Mouse (Mus musculus) WW6 (cell line): ENCODE results near the gene Fhod1.
"Not testable (repeated sequence)": the region's sequence is repeated elsewhere in the genome, so short reads cannot be mapped to it uniquely, and the experiment has no call there.

Experiments used
- DNase-seq: peaks from one replicate; pipeline ENCODE4 v3.0.0-alpha.2; 2013; ENCODE audit warnings: low read depth, low spot score

Gene Fhod1

GRCm38 (mm10) chr8:105295895-105296573, 51.7 kb downstream of the Fhod1 start, which contains the start of gene Exoc3l:
TSS of gene Exoc3l (minus strand) at chr8:105296101.
- DNase-seq: no peak

DNA sequence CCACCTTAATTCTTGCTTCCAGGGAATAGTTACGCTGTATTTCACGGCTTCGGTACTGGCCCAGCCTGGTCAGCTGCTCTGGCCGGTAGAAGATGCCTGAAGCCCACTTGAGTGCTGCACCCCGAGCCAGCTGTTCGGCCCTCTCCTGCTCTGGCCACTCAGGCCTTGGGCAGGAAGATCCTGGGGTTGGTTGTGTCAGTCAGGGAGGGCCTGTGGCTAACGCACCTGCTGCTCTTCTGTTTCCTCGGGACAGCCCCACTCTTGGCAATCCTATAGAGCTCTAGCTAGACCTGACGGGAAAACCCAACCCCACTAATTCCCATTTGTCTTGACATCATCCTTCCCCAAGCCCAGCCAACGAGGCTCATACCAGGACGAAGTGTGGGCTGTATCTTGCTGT, 52.5 kb downstream of the Fhod1 start:
- no peak for DNase-seq

DNA sequence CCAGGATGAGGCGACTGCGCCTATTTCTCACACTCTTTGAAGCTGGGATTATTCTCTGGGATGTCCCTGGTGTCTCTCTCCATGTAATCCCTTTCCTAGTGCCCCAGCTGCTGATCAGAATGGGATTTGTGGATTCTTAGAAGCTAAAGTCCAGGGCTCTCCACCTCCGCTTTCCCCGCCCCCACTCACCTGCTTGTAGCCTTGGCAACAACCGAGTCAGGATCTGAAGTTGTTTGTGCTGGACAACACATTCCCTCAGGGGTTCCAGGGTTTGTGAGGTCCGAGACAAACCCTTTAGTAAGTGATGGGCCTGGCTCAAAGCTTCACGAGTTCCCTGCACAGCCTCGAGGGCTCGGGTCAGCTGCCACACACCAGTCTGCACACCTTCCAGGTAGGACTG, 53.0 kb downstream of the Fhod1 start:
- no peak for DNase-seq

- DNase-seq: no peak
Measured at GRCm38 (mm10) chr8:105293405-105293804, 54.3 kb downstream of the Fhod1 start.

DNA sequence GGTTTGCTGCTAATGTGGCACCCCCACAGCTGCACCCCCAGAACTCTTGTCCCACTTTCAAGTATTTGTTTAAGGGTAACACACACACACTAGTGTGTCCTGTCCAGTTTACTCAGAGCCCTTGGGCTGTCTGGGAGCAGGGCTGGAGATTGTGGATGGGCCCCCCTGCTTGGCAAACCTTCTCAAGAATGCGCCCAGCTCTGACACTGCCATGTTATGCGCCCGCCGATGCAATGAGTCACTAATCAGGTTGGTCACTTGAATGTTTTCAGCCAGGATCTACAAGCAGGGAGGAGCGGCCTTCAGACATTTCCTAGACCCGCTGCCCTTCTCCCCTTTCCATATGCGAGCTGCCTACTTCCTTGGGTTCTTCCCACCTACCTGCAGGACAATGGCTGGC, 55.3 kb downstream of the Fhod1 start:
- DNase-seq: no peak

DNA sequence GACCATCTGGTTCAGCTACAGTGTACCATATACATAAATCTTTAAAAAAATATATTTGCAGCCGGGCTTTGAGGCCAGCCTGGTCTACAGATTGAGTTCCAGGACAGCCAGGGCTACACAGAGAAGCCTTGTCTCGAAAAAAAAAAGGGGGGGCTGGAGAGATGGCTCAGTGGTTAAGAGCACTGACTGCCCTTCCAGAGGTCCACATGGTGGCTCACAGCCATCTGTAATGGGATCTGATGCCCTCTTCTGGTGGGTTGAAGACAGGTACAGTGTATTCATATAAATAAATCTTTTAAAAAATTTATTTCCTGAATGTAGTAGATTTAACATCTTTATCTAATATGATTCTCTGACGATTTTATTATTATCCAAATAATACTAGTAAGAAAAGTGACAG, 56.0 kb downstream of the Fhod1 start:
- DNase-seq: not testable (repeated sequence)

DNA sequence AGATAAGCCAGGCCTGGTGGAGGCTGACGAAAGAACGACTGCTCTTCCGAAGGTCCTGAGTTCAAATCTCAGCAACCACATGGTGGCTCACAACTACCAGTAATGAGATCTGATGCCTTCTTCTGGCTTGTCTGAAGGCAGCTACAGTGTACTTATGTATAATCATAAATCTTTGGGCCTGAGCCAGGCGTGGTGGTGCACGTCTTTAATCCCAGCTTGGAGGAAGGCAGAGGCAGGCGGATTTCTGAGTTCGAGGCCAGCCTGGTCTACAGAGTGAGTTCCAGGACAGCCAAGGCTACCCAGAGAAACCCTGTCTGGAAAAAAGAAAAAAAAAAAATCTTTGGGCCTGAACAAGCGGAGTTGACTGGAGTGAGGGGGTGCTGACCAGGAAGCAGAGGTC, 56.4 kb downstream of the Fhod1 start:
- not testable (repeated sequence) for DNase-seq

GRCm38 (mm10) chr8:105290554-105291314, 57.0 kb downstream of the Fhod1 start:
- DNase-seq: peak; percentile 87

DNA sequence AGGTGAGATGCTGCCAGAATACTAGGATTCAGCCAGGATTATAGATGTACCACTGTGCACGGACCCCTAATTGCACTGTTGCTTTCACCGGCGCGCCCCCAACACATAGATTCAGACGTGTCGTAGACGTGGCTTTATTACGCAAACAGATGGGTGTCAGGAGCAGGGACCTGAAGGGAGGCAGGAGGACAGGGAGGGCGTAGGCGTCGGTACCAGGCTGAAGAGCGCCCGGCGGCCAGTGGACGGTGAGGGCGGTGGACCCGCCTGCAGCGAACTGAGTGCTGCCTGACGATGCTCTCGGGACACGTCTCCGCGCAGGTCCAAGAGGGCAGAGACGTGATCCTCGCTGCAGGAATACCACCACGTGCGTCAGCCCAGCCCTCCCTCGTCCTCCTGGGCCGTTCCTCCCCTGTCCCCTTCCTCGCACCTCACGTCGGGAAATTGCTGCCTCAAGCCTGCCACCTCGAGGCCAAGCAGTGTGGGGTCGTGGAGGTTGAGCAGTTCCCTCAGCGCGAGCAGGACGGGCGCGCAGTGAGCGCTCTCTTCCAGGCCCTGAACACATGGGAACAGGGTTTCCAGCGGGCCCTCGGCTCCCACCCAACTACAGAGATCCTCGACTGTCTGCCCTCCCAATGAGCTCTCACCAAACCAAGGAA, 57.8 kb downstream of the Fhod1 start, which contains the start of gene 4931428F04Rik:
Gene 4931428F04Rik (minus strand): TSS at position 60 of the 656 bp plus-strand sequence.
- DNase-seq: no peak

GRCm38 (mm10) chr8:105288958-105289732, 58.6 kb downstream of the Fhod1 start:
- peak; percentile 98 for DNase-seq

- DNase-seq: no peak
Measured at GRCm38 (mm10) chr8:105288231-105288630, 59.5 kb downstream of the Fhod1 start.

- no peak for DNase-seq
Measured at GRCm38 (mm10) chr8:105286907-105287306, 60.8 kb downstream of the Fhod1 start.

GRCm38 (mm10) chr8:105285514-105285913, 62.2 kb downstream of the Fhod1 start:
- DNase-seq: no peak

GRCm38 (mm10) chr8:105283074-105283473, 64.7 kb downstream of the Fhod1 start:
- no peak for DNase-seq

GRCm38 (mm10) chr8:105282239-105282638, 65.5 kb downstream of the Fhod1 start:
- DNase-seq: no peak

- no peak for DNase-seq
Measured at GRCm38 (mm10) chr8:105281821-105282220, 65.9 kb downstream of the Fhod1 start.

DNA sequence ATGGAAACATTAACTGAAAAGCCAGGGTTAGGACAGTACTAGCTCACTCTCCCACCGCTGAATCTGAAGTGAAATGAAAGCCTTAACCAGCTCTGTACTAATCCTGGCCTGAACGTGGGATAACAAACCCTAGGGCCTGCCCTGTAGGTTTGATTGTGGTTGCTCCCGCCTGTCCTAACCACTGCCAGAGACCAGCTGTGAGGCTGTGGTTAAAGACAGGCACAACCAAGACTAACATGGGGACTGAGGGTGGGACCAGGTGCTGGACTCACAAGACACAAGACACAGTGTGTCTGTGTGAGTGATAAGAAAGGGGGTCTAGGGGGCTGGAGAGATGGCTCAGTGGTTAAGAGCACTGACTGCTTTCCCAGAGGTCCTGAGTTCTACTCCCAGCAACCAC, 67.2 kb downstream of the Fhod1 start:
- DNase-seq: no peak
